Mouse (Mus musculus) adrenal gland, adult (tissue): ENCODE measurements around the gene Slc7a8.
A peak's percentile ranks its signal among the peaks of the same experiment; 100 is the strongest.
"Not testable (repeated sequence)": the region's sequence is repeated elsewhere in the genome, so short reads cannot be mapped to it uniquely, and the experiment has no call there.

Experiments used
- DNase-seq, 2 experiments: peaks; one replicate each; pipeline ENCODE4 v3.0.0; 2022 to 2023; ENCODE audit warnings: low spot score in 1 of 2; ENCODE audit not compliant: inconsistent age in 2 of 2

The Slc7a8 gene

DNA sequence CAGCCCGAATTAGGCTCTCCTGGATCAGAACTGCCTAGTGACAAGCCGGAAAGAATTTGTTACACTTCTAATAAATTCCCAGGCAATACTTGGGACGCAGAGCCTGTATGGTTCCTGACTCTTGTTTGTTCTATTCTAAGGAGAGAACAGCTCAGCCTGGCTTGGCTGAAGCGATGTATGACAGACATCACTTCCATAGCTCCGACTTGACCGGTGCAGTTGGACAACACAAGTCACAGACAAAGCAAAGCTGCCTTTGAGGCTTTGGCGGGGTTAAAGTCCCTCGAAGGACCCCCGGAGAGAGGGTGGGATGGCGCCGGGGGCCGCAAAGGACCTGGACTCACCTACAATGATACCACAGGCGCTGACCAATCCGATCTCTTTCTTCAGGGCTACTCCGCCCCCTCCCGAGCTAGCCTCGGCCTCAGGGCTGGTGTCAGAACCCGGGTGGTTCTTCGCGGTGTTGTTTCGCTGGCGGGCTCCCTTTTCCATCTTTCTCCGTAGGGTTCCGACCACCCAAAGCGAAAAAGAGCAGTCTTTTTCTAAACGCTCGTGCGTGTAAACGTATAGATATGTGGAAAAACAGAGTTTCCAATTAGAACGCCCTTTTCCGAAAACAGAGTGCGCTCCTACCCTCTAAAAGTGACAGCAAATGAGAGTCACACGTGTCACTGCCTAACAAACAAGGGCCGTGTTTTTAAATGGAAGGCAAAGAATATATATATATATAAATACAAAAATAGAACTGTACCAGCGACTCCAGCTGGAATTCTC, 723 bp downstream of the Slc7a8 start:
- peak; percentile 67 to 92 for DNase-seq

GRCm38 (mm10) chr14:54780084-54780483, 1.7 kb downstream of the Slc7a8 start:
- DNase-seq, result no peak

DNA sequence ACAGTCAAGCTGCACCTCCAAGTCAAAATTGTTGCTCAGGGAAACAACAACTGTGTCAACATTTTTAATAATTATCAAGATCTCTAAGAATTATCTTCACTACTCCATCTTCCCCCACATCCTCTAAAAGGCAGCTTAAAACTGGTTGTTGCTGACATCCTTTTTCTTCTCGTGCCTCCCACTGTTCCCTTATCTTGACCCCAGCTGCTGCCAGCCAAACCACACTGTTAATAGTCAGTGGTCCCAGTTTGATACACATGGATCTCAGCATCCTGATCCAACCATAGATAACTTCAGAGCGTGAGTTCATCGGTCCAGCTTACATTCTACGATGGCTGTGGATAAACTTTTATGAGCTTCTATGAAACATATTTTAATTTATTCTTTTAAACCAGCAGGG, 3.9 kb downstream of the Slc7a8 start:
- no peak for DNase-seq

GRCm38 (mm10) chr14:54776768-54777167, 5.0 kb downstream of the Slc7a8 start:
- no peak for DNase-seq

DNA sequence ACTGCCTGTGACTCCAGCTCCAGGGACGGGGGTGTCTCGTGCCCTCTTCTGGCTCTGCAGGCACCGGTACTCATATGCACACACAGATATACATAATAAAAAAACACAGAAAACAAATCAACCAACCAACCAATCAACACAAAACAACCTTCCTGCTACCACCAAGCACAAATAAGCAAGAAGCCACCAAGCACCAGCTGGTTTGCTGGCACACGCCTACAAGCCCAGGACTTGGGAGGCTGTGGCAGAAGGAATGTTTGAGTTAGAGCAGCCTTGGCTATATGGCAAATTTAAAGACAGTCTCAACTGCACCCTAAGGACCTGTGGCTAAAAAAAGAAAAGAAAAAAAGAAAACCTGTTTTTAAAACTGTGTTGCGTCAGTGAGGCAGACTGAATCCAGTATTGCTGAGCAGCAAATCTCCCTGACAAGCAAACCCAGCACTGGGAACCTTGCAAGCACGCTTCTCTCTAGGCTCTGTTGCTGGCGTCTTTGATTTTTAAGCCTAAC, 6.2 kb downstream of the Slc7a8 start:
- DNase-seq, result no peak

DNA sequence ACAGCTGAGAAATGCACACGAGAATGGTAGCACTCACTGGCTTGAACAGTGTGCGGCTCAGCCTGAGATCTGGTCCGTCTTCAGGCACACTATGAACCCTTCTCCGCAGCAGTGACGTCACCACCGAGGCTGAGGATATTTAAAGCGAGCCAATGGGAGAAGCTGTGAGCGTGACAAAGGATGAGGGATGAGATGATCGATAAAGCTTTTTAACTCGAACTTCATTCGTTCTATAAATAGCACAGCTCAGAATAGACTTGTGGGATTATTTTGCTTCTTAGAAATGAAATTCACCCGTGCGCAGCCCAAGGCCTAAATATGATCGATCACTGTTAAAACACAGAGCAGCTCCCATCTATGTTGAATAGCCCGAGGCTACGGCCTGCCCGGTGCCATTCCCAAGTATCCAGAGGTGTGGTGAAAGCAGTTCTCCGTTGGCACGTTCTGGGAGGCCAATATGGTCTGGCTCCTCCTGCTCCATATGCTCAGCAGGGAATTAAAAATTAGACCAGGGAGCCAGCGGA, 9.4 kb downstream of the Slc7a8 start:
- no peak for DNase-seq

DNA sequence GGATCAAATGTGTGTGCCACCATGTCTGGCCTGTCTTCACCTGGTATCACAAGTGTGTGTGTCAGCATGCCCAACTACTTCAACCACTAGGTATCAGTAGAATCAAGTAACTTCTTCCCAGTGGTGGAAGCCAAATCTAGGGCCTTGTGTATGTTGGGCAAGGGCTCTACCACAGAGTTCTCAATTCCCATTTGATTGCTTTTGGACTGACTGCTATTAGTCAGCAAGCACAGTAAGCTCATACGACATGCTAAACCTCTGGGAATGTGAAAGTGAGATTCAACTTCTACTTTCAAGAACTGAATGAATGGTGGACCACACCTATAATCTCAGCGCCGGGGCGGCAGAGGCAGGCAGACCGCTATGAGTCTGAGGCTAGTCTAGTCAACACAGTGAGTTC, 11.4 kb downstream of the Slc7a8 start:
- DNase-seq, result no peak

- no peak for DNase-seq
Observed at GRCm38 (mm10) chr14:54769068-54769425, 12.7 kb downstream of the Slc7a8 start.

DNA sequence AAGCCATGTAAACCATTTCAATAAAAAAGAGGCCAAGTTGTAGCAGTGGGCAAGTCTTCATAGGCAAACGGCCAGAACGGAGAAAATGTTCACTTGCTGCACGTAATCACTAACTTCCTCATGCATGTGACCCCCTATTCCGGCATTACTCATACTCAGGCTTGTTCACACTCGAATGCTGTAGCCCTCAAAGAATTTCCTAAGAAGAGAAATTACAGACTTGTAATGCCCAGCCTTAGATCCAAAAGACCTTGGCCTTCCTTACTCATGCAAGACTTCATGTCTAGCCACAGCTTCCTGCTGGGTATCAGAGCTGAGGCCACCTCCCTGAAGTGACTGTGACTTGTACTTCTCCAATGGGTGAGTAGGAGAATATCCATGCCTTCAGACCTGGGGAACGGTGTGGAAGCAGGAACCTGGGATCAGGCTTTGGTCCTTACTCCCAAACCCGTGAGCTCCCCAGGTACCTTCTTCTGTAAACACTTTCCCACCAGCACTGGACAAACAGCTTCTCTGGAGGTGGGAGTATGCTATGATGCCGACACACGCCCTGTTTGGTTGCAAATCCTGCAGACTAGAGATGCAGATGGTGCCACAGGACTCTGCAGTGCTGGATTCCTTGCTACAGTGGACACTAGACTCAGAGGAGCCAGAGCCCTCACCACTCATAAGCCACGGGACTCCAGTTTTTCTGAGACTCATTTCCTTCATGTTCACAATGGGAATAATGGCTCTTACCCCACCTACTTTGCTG, 13.3 kb downstream of the Slc7a8 start:
- DNase-seq, result peak in 1 of 2 experiments; percentile 61

DNA sequence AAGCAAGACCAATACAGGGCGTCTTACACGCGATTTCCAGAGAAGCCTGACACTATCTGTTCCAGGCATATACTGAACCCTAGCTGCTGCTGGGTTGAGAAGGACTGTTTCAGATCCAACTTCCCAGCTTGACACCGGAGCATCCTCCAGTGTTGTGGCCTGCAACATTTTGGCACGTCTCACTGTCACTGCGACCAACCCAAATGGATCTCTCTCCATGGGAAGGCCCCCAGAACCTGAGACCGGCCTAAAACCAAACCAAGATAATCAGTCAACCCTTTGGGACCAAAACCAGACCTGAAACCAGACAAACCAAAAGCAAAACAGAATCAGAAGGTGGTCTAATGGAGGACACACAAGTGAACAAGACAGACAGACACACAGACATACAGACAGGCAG, 14.8 kb downstream of the Slc7a8 start:
- not testable (repeated sequence) for DNase-seq

DNA sequence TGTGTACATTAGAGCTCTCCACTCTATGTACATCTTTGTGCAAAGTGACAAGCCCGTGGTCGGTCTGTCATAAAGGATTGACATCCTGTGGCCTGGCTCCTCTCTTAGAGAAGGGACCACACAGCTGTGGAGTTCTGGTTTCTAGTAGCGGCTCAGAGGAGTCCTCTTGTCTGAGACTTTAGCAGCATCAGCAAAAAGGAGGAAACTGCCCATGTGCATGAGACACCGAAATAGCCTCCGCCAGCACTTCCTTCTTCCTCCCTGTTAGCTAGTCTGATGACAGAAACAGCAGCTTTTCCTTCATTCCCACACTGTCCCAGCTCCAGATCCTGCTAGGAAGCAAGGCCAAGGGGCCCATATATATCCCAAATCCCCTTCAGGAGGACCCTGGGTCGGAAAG, 25.4 kb downstream of the Slc7a8 start:
- no peak for DNase-seq

DNA sequence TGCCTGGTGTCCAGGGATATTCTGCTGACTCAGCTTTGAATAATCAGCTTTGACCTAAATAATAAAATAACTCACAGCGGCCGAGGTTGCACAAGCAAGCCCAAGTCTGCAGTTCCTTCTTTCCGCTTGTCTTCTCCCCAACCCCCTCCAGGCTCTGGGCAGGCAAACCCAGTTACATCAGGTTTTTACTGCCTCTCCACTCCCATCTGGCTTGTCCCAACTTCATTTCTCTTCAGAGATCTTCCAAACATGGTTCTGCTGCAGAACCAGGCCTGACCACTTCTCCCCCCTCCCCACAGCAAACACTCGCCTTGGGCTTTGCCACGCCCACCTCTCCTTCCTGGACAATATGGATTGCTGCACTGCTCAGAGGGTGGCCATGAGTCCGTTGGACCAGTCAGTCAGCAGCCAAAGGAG, 27.1 kb downstream of the Slc7a8 start:
- DNase-seq, result peak; percentile 69 to 88

GRCm38 (mm10) chr14:54753986-54754601, 27.7 kb downstream of the Slc7a8 start:
- no peak for DNase-seq

DNA sequence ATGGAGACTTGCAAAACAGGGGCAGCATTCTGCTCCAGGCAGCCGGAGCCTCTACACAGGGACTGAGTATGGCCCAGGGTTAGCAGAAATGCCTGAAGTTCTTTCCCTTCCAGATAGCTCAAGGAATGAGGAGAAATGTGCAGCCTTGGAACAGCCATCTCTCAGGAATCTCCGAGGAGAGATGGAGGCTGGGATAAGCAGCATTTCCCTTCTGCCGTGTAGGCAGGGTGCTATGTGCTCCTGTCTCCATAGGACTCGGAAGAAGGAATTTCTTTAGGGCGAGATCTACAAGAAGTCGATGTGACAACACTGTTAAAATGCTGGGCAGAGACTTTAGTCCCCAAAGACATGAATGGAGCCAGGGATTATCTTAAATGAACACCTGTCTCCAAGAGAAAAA, 28.8 kb downstream of the Slc7a8 start:
- DNase-seq, result no peak

GRCm38 (mm10) chr14:54751768-54752167, 30.0 kb downstream of the Slc7a8 start:
- DNase-seq, result no peak

- DNase-seq, result peak; percentile 74 to 80
Observed at GRCm38 (mm10) chr14:54749238-54749637, 32.5 kb downstream of the Slc7a8 start.

DNA sequence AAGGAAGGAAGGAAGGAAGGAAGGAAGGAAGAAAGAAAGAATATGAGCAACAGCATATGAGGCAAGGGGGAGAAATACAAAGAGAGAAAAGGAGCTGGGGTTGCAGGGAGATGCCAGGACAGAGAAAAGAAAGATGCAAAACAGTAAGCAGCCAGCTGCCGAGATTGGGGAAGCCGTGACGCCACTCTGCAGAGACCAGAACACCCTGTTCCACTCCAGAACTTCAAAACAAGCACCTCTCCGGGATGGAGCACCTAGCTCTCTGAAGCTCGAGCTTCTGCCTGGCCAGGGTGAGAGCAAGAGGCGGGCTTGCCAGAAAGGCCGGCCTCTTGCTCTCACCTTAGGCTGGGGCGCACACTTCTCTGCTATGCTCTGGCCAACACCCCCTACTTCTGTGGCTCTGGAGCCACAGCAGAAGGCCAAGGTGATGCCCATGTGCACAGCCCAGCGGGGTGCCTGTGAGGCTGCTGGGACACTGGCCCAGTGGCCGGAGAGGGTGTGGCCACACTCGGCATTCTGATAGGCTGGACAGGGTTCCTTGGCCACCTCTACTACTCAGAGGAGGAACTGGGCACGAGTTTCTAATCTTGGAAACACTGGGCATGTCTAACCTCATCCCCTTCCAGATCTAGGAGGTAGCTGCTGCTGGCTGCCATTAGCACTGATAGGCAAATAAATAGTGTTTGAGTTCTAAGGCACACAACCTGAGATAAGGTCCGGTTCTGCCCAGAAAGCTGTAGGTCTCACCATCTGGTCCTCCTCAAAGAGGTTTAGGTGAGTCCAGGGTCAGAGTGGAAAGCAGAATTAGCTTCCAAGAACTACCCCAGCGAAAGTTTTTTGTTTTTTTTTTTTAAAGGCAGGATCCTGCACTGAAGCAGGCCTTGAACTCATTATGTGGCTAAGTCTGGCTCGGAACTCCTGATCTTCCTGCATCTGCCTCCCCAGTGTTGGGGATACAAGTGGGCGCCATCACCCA, 33.5 kb downstream of the Slc7a8 start:
- peak; percentile 36 to 67 for DNase-seq

DNA sequence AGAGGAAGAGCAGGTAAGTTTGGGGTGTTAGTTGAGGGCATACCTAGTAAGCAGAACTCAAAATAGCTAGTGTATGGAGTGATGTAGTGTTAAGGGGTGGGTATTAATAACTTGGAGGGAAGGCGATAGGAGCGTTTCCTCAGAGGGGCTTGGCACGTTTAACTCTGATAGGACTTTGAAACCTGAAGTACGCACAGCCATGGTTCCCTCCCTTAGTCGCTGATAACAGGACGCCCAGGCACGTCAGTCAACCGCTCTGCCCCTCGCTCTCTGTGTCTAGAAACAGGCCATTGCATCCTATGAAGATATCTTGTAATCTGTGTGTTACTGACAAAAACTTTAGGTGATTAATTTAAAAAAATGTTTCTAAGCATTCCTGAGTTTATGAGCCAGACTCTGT, 35.7 kb downstream of the Slc7a8 start:
- no peak for DNase-seq

GRCm38 (mm10) chr14:54744473-54744872, 37.3 kb downstream of the Slc7a8 start:
- no peak for DNase-seq

- peak; percentile 71 to 87 for DNase-seq
Observed at GRCm38 (mm10) chr14:54742375-54742774, 39.4 kb downstream of the Slc7a8 start.
